Mouse (Mus musculus): ENCODE results near the gene Nsun2. TPM values are rescaled to one million over a fixed set of nuclear protein-coding genes. Genes with fewer than 3 reads are reported as not detected.
A peak's percentile ranks its signal among the peaks of the same experiment; 100 is the strongest.

Gene Nsun2
- polyA plus RNA-seq, 1 experiment: 1.6 TPM

- Histone ChIP-seq H3K4me1 (ENCODE audit: control insufficient read depth) (peaks cover 70% of the 10 kb centered on the region), H3K36me3 (ENCODE audit: control insufficient read depth) (peaks cover 35% of the 10 kb centered on the region), H3K27me3 (ENCODE audit: control insufficient read depth) (no peaks in the 10 kb centered on the region), H3K9me3 (ENCODE audit: control insufficient read depth, low read length) (no peaks in the 10 kb centered on the region), H3K4me3 (replicated peaks) (peak overlapping the region; percentile 98)
- no peak for TF ChIP-seq TAL1 (IDR thresholded peaks at IDR 0.05; ENCODE audit: low read length)
- no peak for TF ChIP-seq GATA1 (IDR thresholded peaks at IDR 0.05; ENCODE audit: low read length)
These were observed 597 bp upstream of the Nsun2 start for GRCm38 (mm10) chr13:69532893-69533404.

GRCm38 (mm10) chr13:69534334-69534653, 748 bp downstream of the Nsun2 start, which contains the start of gene Tent4a:
Gene Tent4a, minus strand, starts transcription at chr13:69534617.
- Histone ChIP-seq H3K9me3 (ENCODE audit: control insufficient read depth, low read length) (no peaks in the 10 kb centered on the region), H3K4me3 (replicated peaks) (peak within 1 kb of the TSS; percentile 98), H3K4me1 (ENCODE audit: control insufficient read depth) (peaks cover 66% of the 10 kb centered on the region), H3K36me3 (ENCODE audit: control insufficient read depth) (peaks cover 24% of the 10 kb centered on the region), H3K27me3 (ENCODE audit: control insufficient read depth) (no peaks in the 10 kb centered on the region)
- TF ChIP-seq GATA1 (IDR thresholded peaks at IDR 0.05; ENCODE audit: low read length): no peak
- no peak for TF ChIP-seq TAL1 (IDR thresholded peaks at IDR 0.05; ENCODE audit: low read length)

- Histone ChIP-seq H3K9me3 (ENCODE audit: control insufficient read depth, low read length) (no peaks in the 10 kb centered on the region), H3K4me3 (replicated peaks) (peak overlapping the region; percentile 98), H3K4me1 (ENCODE audit: control insufficient read depth) (peaks cover 63% of the 10 kb centered on the region), H3K36me3 (ENCODE audit: control insufficient read depth) (peaks cover 21% of the 10 kb centered on the region), H3K27me3 (ENCODE audit: control insufficient read depth) (no peaks in the 10 kb centered on the region)
- TF ChIP-seq TAL1 (IDR thresholded peaks at IDR 0.05; ENCODE audit: low read length) (no peak), GATA1 (IDR thresholded peaks at IDR 0.05; ENCODE audit: low read length) (no peak)
These were observed 1.4 kb downstream of the Nsun2 start for GRCm38 (mm10) chr13:69534654-69535551.

GRCm38 (mm10) chr13:69536021-69536420, 2.5 kb downstream of the Nsun2 start:
- Histone ChIP-seq H3K27me3 (ENCODE audit: control insufficient read depth) (no peaks in the 10 kb centered on the region), H3K36me3 (ENCODE audit: control insufficient read depth) (peaks cover 10% of the 10 kb centered on the region), H3K4me3 (replicated peaks) (peak overlapping the region; percentile 98), H3K9me3 (ENCODE audit: control insufficient read depth, low read length) (no peaks in the 10 kb centered on the region), H3K4me1 (ENCODE audit: control insufficient read depth) (peaks cover 52% of the 10 kb centered on the region)
- TF ChIP-seq GATA1 (IDR thresholded peaks at IDR 0.05; ENCODE audit: low read length): no peak
- TF ChIP-seq TAL1 (IDR thresholded peaks at IDR 0.05; ENCODE audit: low read length): no peak

- TF ChIP-seq GATA1 (IDR thresholded peaks at IDR 0.05; ENCODE audit: low read length): no peak
- TF ChIP-seq TAL1 (IDR thresholded peaks at IDR 0.05; ENCODE audit: low read length): no peak
- Histone ChIP-seq H3K36me3 (ENCODE audit: control insufficient read depth) (no peaks in the 10 kb centered on the region), H3K9me3 (ENCODE audit: control insufficient read depth, low read length) (no peaks in the 10 kb centered on the region), H3K4me3 (replicated peaks) (no peak overlapping the region), H3K27me3 (ENCODE audit: control insufficient read depth) (no peaks in the 10 kb centered on the region), H3K4me1 (ENCODE audit: control insufficient read depth) (peaks cover 41% of the 10 kb centered on the region)
These were observed 3.8 kb downstream of the Nsun2 start for GRCm38 (mm10) chr13:69537366-69537765.

GRCm38 (mm10) chr13:69538327-69538726, 4.8 kb downstream of the Nsun2 start:
- Histone ChIP-seq H3K27me3 (ENCODE audit: control insufficient read depth) (no peaks in the 10 kb centered on the region), H3K4me3 (replicated peaks) (no peak overlapping the region), H3K4me1 (ENCODE audit: control insufficient read depth) (peaks cover 32% of the 10 kb centered on the region), H3K9me3 (ENCODE audit: control insufficient read depth, low read length) (no peaks in the 10 kb centered on the region), H3K36me3 (ENCODE audit: control insufficient read depth) (no peaks in the 10 kb centered on the region)
- TF ChIP-seq GATA1 (IDR thresholded peaks at IDR 0.05; ENCODE audit: low read length) (no peak), TAL1 (IDR thresholded peaks at IDR 0.05; ENCODE audit: low read length) (no peak)

- Histone ChIP-seq H3K9me3 (ENCODE audit: control insufficient read depth, low read length) (no peaks in the 10 kb centered on the region), H3K4me3 (replicated peaks) (no peak overlapping the region), H3K27me3 (ENCODE audit: control insufficient read depth) (no peaks in the 10 kb centered on the region), H3K4me1 (ENCODE audit: control insufficient read depth) (peaks cover 14% of the 10 kb centered on the region), H3K36me3 (ENCODE audit: control insufficient read depth) (no peaks in the 10 kb centered on the region)
- no peak for TF ChIP-seq GATA1 (IDR thresholded peaks at IDR 0.05; ENCODE audit: low read length)
- TF ChIP-seq TAL1 (IDR thresholded peaks at IDR 0.05; ENCODE audit: low read length): no peak
These were observed 7.7 kb downstream of the Nsun2 start for GRCm38 (mm10) chr13:69541209-69541608.

- Histone ChIP-seq H3K9me3 (ENCODE audit: control insufficient read depth, low read length) (no peaks in the 10 kb centered on the region), H3K4me3 (replicated peaks) (no peak overlapping the region), H3K27me3 (ENCODE audit: control insufficient read depth) (no peaks in the 10 kb centered on the region), H3K36me3 (ENCODE audit: control insufficient read depth) (no peaks in the 10 kb centered on the region), H3K4me1 (ENCODE audit: control insufficient read depth) (peaks cover 13% of the 10 kb centered on the region)
- TF ChIP-seq GATA1 (IDR thresholded peaks at IDR 0.05; ENCODE audit: low read length): no peak
- TF ChIP-seq TAL1 (IDR thresholded peaks at IDR 0.05; ENCODE audit: low read length): no peak
These were observed 8.2 kb downstream of the Nsun2 start for GRCm38 (mm10) chr13:69541776-69542175.

GRCm38 (mm10) chr13:69542571-69543352, 9.2 kb downstream of the Nsun2 start:
- TF ChIP-seq GATA1 (IDR thresholded peaks at IDR 0.05; ENCODE audit: low read length) (no peak), TAL1 (IDR thresholded peaks at IDR 0.05; ENCODE audit: low read length) (no peak)
- no peak overlapping the region for H3K4me3 ChIP-seq (replicated peaks)
- H3K4me1 ChIP-seq (ENCODE audit: control insufficient read depth): peaks cover 13% of the 10 kb centered on the region
- no peaks in the 10 kb centered on the region for H3K36me3 ChIP-seq (ENCODE audit: control insufficient read depth)
- H3K27me3 ChIP-seq (ENCODE audit: control insufficient read depth): no peaks in the 10 kb centered on the region
- no peaks in the 10 kb centered on the region for H3K9me3 ChIP-seq (ENCODE audit: control insufficient read depth, low read length)
